Comparison of ENCODE assay signal across 14 mouse cellular contexts in genomic region chr10:67039001-67039400, GRCm38 (mm10). TPM values are rescaled to one million over a fixed set of nuclear protein-coding genes. Genes with fewer than 3 reads are reported as not detected.
A peak's percentile ranks its signal among the peaks of the same experiment; 100 is the strongest.
DNase-seq lines count a peak whose midpoint lies in the region; ATAC-seq lines count a peak whose summit lies in the region.
"Had no signal": no experiment of that assay in that cellular context is flagged by ENCODE, and none has a peak within 500 bp of the region (broad histone marks: within the 10 kb centered on the region; RNA-seq: fewer than 3 reads in every experiment).

No protein-coding gene starts in this region.

- H3K4me3 ChIP-seq in heart, embryonic 11.5 days (ENCODE audit: low read depth, low read length), result no peak overlapping the region
- H3K4me3 ChIP-seq: liver, embryonic 12.5 days; neural tube, embryonic 13.5 days had no signal

- DNase-seq in heart, postnatal 10 days, result no peak
- peak; percentile 91 for DNase-seq in brain, adult 2 months (ENCODE audit: low read depth, low spot score)
- peak; percentile 67 to 77 for DNase-seq in layer of hippocampus, adult 18-20 months (ENCODE audit: low spot score in 2 of 2)
- DNase-seq in kidney, adult 8-10 months, result no peak
- no peak for DNase-seq in cerebellum, postnatal 4 days (ENCODE audit: low spot score in 2 of 2)
- DNase-seq in liver, result no peak
- DNase-seq: adrenal gland, postnatal 36 days; cerebellum, postnatal 14 days; kidney, postnatal 25 days had no signal

- no peak overlapping the region for H3K27ac ChIP-seq in heart, embryonic 11.5 days (ENCODE audit: low read depth, low read length)
- H3K27ac ChIP-seq: liver, embryonic 12.5 days; neural tube, embryonic 13.5 days had no signal

- H3K27me3 ChIP-seq in heart, embryonic 11.5 days (ENCODE audit: control insufficient read depth, insufficient read depth, low read length), result no peaks in the 10 kb centered on the region
- H3K27me3 ChIP-seq: liver, embryonic 12.5 days; neural tube, embryonic 13.5 days; Patski had no signal

- ATAC-seq in heart, embryonic 11.5 days (replicated peaks; ENCODE audit: insufficient number of reproducible peaks, low FRiP score, low TSS enrichment), result peak; percentile 31; the same call in 1 of the 2 replicates
- ATAC-seq in neutrophil, adult 5-6 weeks (ENCODE audit: extremely low read depth, insufficient number of reproducible peaks, low FRiP score, poor library complexity, severe bottlenecking), result peak; percentile 37; the same call in 1 of the 2 replicates
- ATAC-seq: liver, embryonic 12.5 days; Patski had no signal

- 46% methylated on average over 17 of the region's 17 CpGs for WGBS in heart, embryonic 11.5 days (ENCODE audit: insufficient replicate concordance)

- intact Hi-C loops in heart, postnatal 10 days (cut with DNase I), result no loop called here

- no peaks in the 10 kb centered on the region for H3K36me3 ChIP-seq in heart, embryonic 11.5 days (ENCODE audit: control insufficient read depth, insufficient read depth, low read length)
- H3K36me3 ChIP-seq: liver, embryonic 12.5 days had no signal

- 0 out of 2 replicates have a peak overlapping the region, but pooled peaks have one; percentile 18 for H3K9ac ChIP-seq in heart, embryonic 11.5 days (ENCODE audit: low read depth, low read length)
- H3K9ac ChIP-seq: liver, embryonic 12.5 days; neural tube, embryonic 13.5 days had no signal

- H3K9me3 ChIP-seq in heart, embryonic 11.5 days (replicated peaks; ENCODE audit: control insufficient read depth, low read length), result no peaks in the 10 kb centered on the region
- H3K9me3 ChIP-seq: liver, embryonic 12.5 days; neural tube, embryonic 13.5 days had no signal

- peak overlapping the region; percentile 25 for H3K4me2 ChIP-seq in heart, embryonic 11.5 days
- H3K4me2 ChIP-seq: liver, embryonic 12.5 days; neural tube, embryonic 13.5 days had no signal

- H3K4me1 ChIP-seq in heart, embryonic 11.5 days (ENCODE audit: control insufficient read depth, insufficient read depth, low read length), result peaks cover 9% of the 10 kb centered on the region; the same call in 1 of the 2 replicates

RNA-seq across cellular contexts. Expression of gene Jmjd1c, which starts 56.9 kb away (rescaled TPM):
- 31.7 and 39.5 TPM in 2 replicates for polyA plus RNA-seq in heart, embryonic 11.5 days (2014; fragmentation: Nextera tagmentation; extraction: Ambion mirVana)
- 10 to 100 TPM; 55.9 to 64.7 TPM for total RNA-seq in heart, postnatal 10 days (2021)
- total RNA-seq in layer of hippocampus, adult 18-20 months (2021), result 100 to 1,000 TPM in 1 of 2 experiments, 10 to 100 TPM in 1; 86.0 to 101 TPM
- total RNA-seq in neutrophil, adult 5-6 weeks (2017), result 280 and 333 TPM in 2 replicates

RNA-seq across cellular contexts. Expression of gene Reep3, which starts 57.7 kb away (rescaled TPM):
- 21.5 and 23.7 TPM in 2 replicates for polyA plus RNA-seq in heart, embryonic 11.5 days (2014; fragmentation: Nextera tagmentation; extraction: Ambion mirVana)
- 10 to 100 TPM; 41.5 to 41.9 TPM for total RNA-seq in heart, postnatal 10 days (2021)
- 10 to 100 TPM; 18.0 to 20.6 TPM for total RNA-seq in layer of hippocampus, adult 18-20 months (2021)
- 46.9 and 52.6 TPM in 2 replicates for total RNA-seq in neutrophil, adult 5-6 weeks (2017)

Comparison
In these comparisons a context has a peak if more than half of its experiments do, and no peak if none do; other contexts are left out.
1. DNase-seq: peak in brain, adult 2 months (single experiment) and layer of hippocampus, adult 18-20 months (2 of 2); none in heart, postnatal 10 days (0 of 2), kidney, adult 8-10 months (0 of 2), cerebellum, postnatal 4 days (0 of 2) and liver (single experiment).